Mouse (Mus musculus) yolk sac, embryonic 10.5 days (tissue): ENCODE data around the gene Srp9.

ENCODE experiments used
- DNase-seq: peaks from one replicate; pipeline ENCODE4 v3.0.0-alpha.2; 2017; ENCODE audit warnings: low spot score

Gene Srp9

GRCm38 (mm10) chr1:182105023-182105422, 19.5 kb upstream of the Srp9 start:
- no peak for DNase-seq

GRCm38 (mm10) chr1:182107251-182107650, 17.3 kb upstream of the Srp9 start:
- DNase-seq = no peak

GRCm38 (mm10) chr1:182108397-182109099, 16.0 kb upstream of the Srp9 start:
- DNase-seq = no peak

GRCm38 (mm10) chr1:182110185-182110584, 14.4 kb upstream of the Srp9 start:
- DNase-seq = no peak

GRCm38 (mm10) chr1:182110708-182111385, 13.7 kb upstream of the Srp9 start:
- DNase-seq = no peak

- DNase-seq = no peak
Observed at GRCm38 (mm10) chr1:182111386-182112317, 12.9 kb upstream of the Srp9 start.

GRCm38 (mm10) chr1:182112385-182112784, 12.2 kb upstream of the Srp9 start:
- no peak for DNase-seq

- no peak for DNase-seq
Observed at GRCm38 (mm10) chr1:182113131-182113530, 11.4 kb upstream of the Srp9 start.

GRCm38 (mm10) chr1:182113587-182114500, 10.7 kb upstream of the Srp9 start:
- no peak for DNase-seq

GRCm38 (mm10) chr1:182115197-182115596, 9.3 kb upstream of the Srp9 start:
- DNase-seq = peak; percentile 26

GRCm38 (mm10) chr1:182115651-182116408, 8.7 kb upstream of the Srp9 start:
- DNase-seq = no peak

- no peak for DNase-seq
Observed at GRCm38 (mm10) chr1:182122413-182122812, 2.1 kb upstream of the Srp9 start.

- peak; percentile 88 for DNase-seq
Observed at GRCm38 (mm10) chr1:182124924-182125368, 409 bp downstream of the Srp9 start.

GRCm38 (mm10) chr1:182130830-182131229, 6.3 kb downstream of the Srp9 start:
- DNase-seq = no peak

GRCm38 (mm10) chr1:182137204-182138125, 12.9 kb downstream of the Srp9 start:
- DNase-seq = no peak

GRCm38 (mm10) chr1:182138172-182138571, 13.6 kb downstream of the Srp9 start:
- no peak for DNase-seq

GRCm38 (mm10) chr1:182139937-182140336, 15.4 kb downstream of the Srp9 start:
- DNase-seq = peak; percentile 13

- peak; percentile 51 for DNase-seq
Observed at GRCm38 (mm10) chr1:182140370-182140769, 15.8 kb downstream of the Srp9 start.

GRCm38 (mm10) chr1:182142725-182143124, 18.2 kb downstream of the Srp9 start:
- DNase-seq = no peak
